Mouse (Mus musculus) testis, adult 2 months (tissue): ENCODE measurements around the gene Ppp2r5e. TPM values are rescaled to one million over a fixed set of nuclear protein-coding genes. Genes with fewer than 3 reads are reported as not detected.

Source experiments
- H3K27ac ChIP-seq: fragments of 200-500 bp; 2 replicates; pipeline ENCODE4 v1.5.1; 2012; ENCODE audit warnings: low read depth, low read length; ENCODE audit not compliant: control insufficient read depth, insufficient read depth
- H3K27me3 ChIP-seq: fragments of 200-500 bp; 2 replicates; pipeline ENCODE4 v1.6.1; 2012; ENCODE audit warnings: mild to moderate bottlenecking, low read length, moderate library complexity; ENCODE audit not compliant: control insufficient read depth, insufficient read depth
- H3K36me3 ChIP-seq: fragments of 200-500 bp; 2 replicates; pipeline ENCODE4 v1.6.1; 2012; ENCODE audit warnings: mild to moderate bottlenecking, low read length; ENCODE audit not compliant: control insufficient read depth, insufficient read depth
- H3K4me1 ChIP-seq: fragments of 200-500 bp; 2 replicates; pipeline ENCODE4 v1.6.1; 2012; ENCODE audit warnings: low read length; ENCODE audit not compliant: control insufficient read depth, insufficient read depth
- H3K4me3 ChIP-seq: fragments of 200-500 bp; 2 replicates; pipeline ENCODE4 v1.5.1; 2012; ENCODE audit warnings: low read depth, mild to moderate bottlenecking, low read length, moderate library complexity, mixed read lengths; ENCODE audit not compliant: control insufficient read depth
- CTCF ChIP-seq: fragments of 200-500 bp; IDR thresholded peaks from 2 replicates; pipeline ENCODE4 v1.5.1; 2012; ENCODE audit warnings: low read depth, mild to moderate bottlenecking, inconsistent platforms, low read length, moderate library complexity; ENCODE audit not compliant: control insufficient read depth, insufficient read depth, insufficient replicate concordance
- POLR2A ChIP-seq: fragments of 200-500 bp; IDR thresholded peaks from 2 replicates; pipeline ENCODE4 v1.6.1; 2012; ENCODE audit warnings: low read depth, mild to moderate bottlenecking, inconsistent platforms, low read length, moderate library complexity; ENCODE audit not compliant: control insufficient read depth
- polyA plus RNA-seq: library from polyadenylated mRNA; depleted of rRNA; stranded (reverse); fragments of >200 nt; gene quantifications from 2 replicates; pipeline ENCODE4 v1.2.3, GENCODE M21; 2012

Gene Ppp2r5e
- polyA plus RNA-seq, 1 experiment: 93.9 TPM

GRCm38 (mm10) chr12:75473021-75473420 lies 123.0 kb downstream of the Ppp2r5e start:
- Histone ChIP-seq H3K4me1 (no peaks in the 10 kb centered on the region; the same call in 1 of the 2 replicates), H3K36me3 (peaks cover 3% of the 10 kb centered on the region), H3K27me3 (no peaks in the 10 kb centered on the region), H3K4me3 (no peak overlapping the region), H3K27ac (no peak overlapping the region)
- no peak for TF ChIP-seq POLR2A
- TF ChIP-seq CTCF: no peak

- no peaks in the 10 kb centered on the region for H3K27me3 ChIP-seq
- H3K4me3 ChIP-seq: no peak overlapping the region
- H3K27ac ChIP-seq: no peak overlapping the region
- peaks cover 3% of the 10 kb centered on the region; the same call in 1 of the 2 replicates for H3K36me3 ChIP-seq
- TF ChIP-seq CTCF: no peak
- no peaks in the 10 kb centered on the region; the same call in 1 of the 2 replicates for H3K4me1 ChIP-seq
Observed at GRCm38 (mm10) chr12:75472107-75472506, 123.9 kb downstream of the Ppp2r5e start.

GRCm38 (mm10) chr12:75467814-75468213 lies 128.2 kb downstream of the Ppp2r5e start:
- Histone ChIP-seq H3K4me1 (no peaks in the 10 kb centered on the region; the same call in 1 of the 2 replicates), H3K27me3 (no peaks in the 10 kb centered on the region), H3K4me3 (no peak overlapping the region), H3K27ac (no peak overlapping the region), H3K36me3 (peaks cover 5% of the 10 kb centered on the region)
- TF ChIP-seq CTCF: no peak; the same call in 1 of the 2 replicates
- TF ChIP-seq POLR2A: no peak

GRCm38 (mm10) chr12:75467127-75467526 lies 128.9 kb downstream of the Ppp2r5e start:
- peaks cover 5% of the 10 kb centered on the region for H3K36me3 ChIP-seq
- H3K4me3 ChIP-seq: no peak overlapping the region
- H3K27ac ChIP-seq: no peak overlapping the region
- no peaks in the 10 kb centered on the region; the same call in 1 of the 2 replicates for H3K4me1 ChIP-seq
- no peaks in the 10 kb centered on the region for H3K27me3 ChIP-seq
- TF ChIP-seq POLR2A (no peak), CTCF (no peak)

GRCm38 (mm10) chr12:75466206-75466605 lies 129.8 kb downstream of the Ppp2r5e start:
- H3K27me3 ChIP-seq: no peaks in the 10 kb centered on the region
- no peaks in the 10 kb centered on the region for H3K4me1 ChIP-seq
- no peak overlapping the region for H3K4me3 ChIP-seq
- no peak overlapping the region for H3K27ac ChIP-seq
- no peak for TF ChIP-seq CTCF
- TF ChIP-seq POLR2A: no peak
- H3K36me3 ChIP-seq: peaks cover 4% of the 10 kb centered on the region; the same call in 1 of the 2 replicates

GRCm38 (mm10) chr12:75464016-75464769 lies 131.9 kb downstream of the Ppp2r5e start:
- Histone ChIP-seq H3K4me1 (no peaks in the 10 kb centered on the region), H3K36me3 (peaks cover 4% of the 10 kb centered on the region; the same call in 1 of the 2 replicates), H3K27ac (no peak overlapping the region), H3K4me3 (no peak overlapping the region), H3K27me3 (no peaks in the 10 kb centered on the region)
- peak; percentile 45; the same call in 1 of the 2 replicates for TF ChIP-seq CTCF
- no peak for TF ChIP-seq POLR2A

GRCm38 (mm10) chr12:75460561-75460960 lies 135.5 kb downstream of the Ppp2r5e start:
- Histone ChIP-seq H3K36me3 (peaks cover 2% of the 10 kb centered on the region; the same call in 1 of the 2 replicates), H3K4me1 (no peaks in the 10 kb centered on the region), H3K4me3 (no peak overlapping the region), H3K27ac (no peak overlapping the region), H3K27me3 (no peaks in the 10 kb centered on the region)
- TF ChIP-seq CTCF: no peak
- TF ChIP-seq POLR2A: no peak
